Mouse (Mus musculus) heart, adult 10 weeks (tissue): ENCODE results near the gene Tenm4. TPM values are rescaled to one million over a fixed set of nuclear protein-coding genes. Genes with fewer than 3 reads are reported as not detected.

Source experiments
- polyA plus RNA-seq: library from polyadenylated mRNA; stranded (reverse); fragments of 350-450 nt; fragmentation: Illumina TruSeq; extraction: RNeasy Lipid Tissue Mini Kit (QIAGEN cat#74804); gene quantifications from one replicate; pipeline ENCODE4 v1.2.3, GENCODE M21; 2014; ENCODE audit warnings: low read depth, low replicate concordance

Tenm4 gene
- polyA plus RNA-seq, result 0.68 TPM

GRCm38 (mm10) chr7:96170924-96171595, at the start of gene Tenm4:
Gene Tenm4, plus strand, starts transcription at chr7:96171246.

GRCm38 (mm10) chr7:96951281-96952051, 780.4 kb downstream of the Tenm4 start, which contains the start of gene Nars2:
Gene Nars2, plus strand, starts transcription at chr7:96951505.

